Mouse (Mus musculus): ENCODE results near the gene Rnase1.
"Not testable (repeated sequence)": the region's sequence is repeated elsewhere in the genome, so short reads cannot be mapped to it uniquely, and the experiment has no call there.

Gene Rnase1

GRCm38 (mm10) chr14:51106449-51106967 lies 40.1 kb downstream of the Rnase1 start:
- no peaks in the 10 kb centered on the region for H3K27me3 ChIP-seq (ENCODE audit: insufficient read depth, low read length)
- no peaks in the 10 kb centered on the region for H3K9me3 ChIP-seq (ENCODE audit: low read length)
- H3K4me1 ChIP-seq (replicated peaks; ENCODE audit: low read depth, low read length): no peaks in the 10 kb centered on the region
- H3K36me3 ChIP-seq (ENCODE audit: insufficient read depth, low read length): no peaks in the 10 kb centered on the region
- H3K4me3 ChIP-seq (replicated peaks; ENCODE audit: low read length): no peak overlapping the region
- TF ChIP-seq POU5F1 (IDR thresholded peaks at IDR 0.05; ENCODE audit: borderline replicate concordance, low read length): no peak
- no peak for TF ChIP-seq NANOG (IDR thresholded peaks at IDR 0.05; ENCODE audit: borderline replicate concordance, low read length)
- TF ChIP-seq CTCF (conservative IDR thresholded peaks at IDR 0.05; ENCODE audit: low read length): no peak

DNA sequence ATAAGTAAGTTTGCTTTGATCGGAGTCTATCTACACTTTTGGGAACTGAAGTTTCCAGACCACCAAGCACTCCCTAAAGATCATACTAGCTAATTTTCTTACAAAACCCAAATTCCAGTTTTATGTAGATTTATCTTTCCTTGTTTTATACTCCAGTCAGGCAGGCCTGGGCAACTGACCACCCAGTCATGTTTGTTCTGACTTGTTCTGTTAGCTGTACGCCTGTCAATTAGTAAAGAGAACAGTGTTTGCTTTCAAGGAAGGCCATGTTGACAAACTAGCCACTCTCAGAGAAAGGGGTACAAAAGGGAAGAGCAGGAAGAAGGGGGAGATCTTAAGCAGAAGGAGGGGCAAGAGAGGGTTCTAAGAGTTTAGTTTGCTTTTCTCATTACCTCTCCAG lies 42.2 kb downstream of the Rnase1 start:
- Histone ChIP-seq H3K4me3 (replicated peaks; ENCODE audit: low read length) (no peak overlapping the region), H3K9me3 (ENCODE audit: low read length) (no peaks in the 10 kb centered on the region), H3K4me1 (replicated peaks; ENCODE audit: low read depth, low read length) (no peaks in the 10 kb centered on the region; the same call in 1 of the 2 replicates), H3K36me3 (ENCODE audit: insufficient read depth, low read length) (no peaks in the 10 kb centered on the region), H3K27me3 (ENCODE audit: insufficient read depth, low read length) (no peaks in the 10 kb centered on the region)
- TF ChIP-seq NANOG (IDR thresholded peaks at IDR 0.05; ENCODE audit: borderline replicate concordance, low read length) (no peak), POU5F1 (IDR thresholded peaks at IDR 0.05; ENCODE audit: borderline replicate concordance, low read length) (no peak), CTCF (conservative IDR thresholded peaks at IDR 0.05; ENCODE audit: low read length) (no peak)

- Histone ChIP-seq H3K36me3 (ENCODE audit: insufficient read depth, low read length) (no peaks in the 10 kb centered on the region), H3K27me3 (ENCODE audit: insufficient read depth, low read length) (no peaks in the 10 kb centered on the region), H3K4me3 (replicated peaks; ENCODE audit: low read length) (no peak overlapping the region), H3K9me3 (ENCODE audit: low read length) (no peaks in the 10 kb centered on the region), H3K4me1 (replicated peaks; ENCODE audit: low read depth, low read length) (no peaks in the 10 kb centered on the region; the same call in 1 of the 2 replicates)
- TF ChIP-seq CTCF (conservative IDR thresholded peaks at IDR 0.05; ENCODE audit: low read length) (peak; percentile 64), NANOG (IDR thresholded peaks at IDR 0.05; ENCODE audit: borderline replicate concordance, low read length) (no peak), POU5F1 (IDR thresholded peaks at IDR 0.05; ENCODE audit: borderline replicate concordance, low read length) (no peak)
Observed at GRCm38 (mm10) chr14:51103217-51103616, 43.4 kb downstream of the Rnase1 start.

GRCm38 (mm10) chr14:51101284-51101683 lies 45.3 kb downstream of the Rnase1 start:
- no peaks in the 10 kb centered on the region for H3K36me3 ChIP-seq (ENCODE audit: insufficient read depth, low read length)
- TF ChIP-seq NANOG (IDR thresholded peaks at IDR 0.05; ENCODE audit: borderline replicate concordance, low read length): no peak
- TF ChIP-seq POU5F1 (IDR thresholded peaks at IDR 0.05; ENCODE audit: borderline replicate concordance, low read length): no peak
- no peak for TF ChIP-seq CTCF (conservative IDR thresholded peaks at IDR 0.05; ENCODE audit: low read length)
- H3K4me3 ChIP-seq (replicated peaks; ENCODE audit: low read length): no peak overlapping the region
- H3K9me3 ChIP-seq (ENCODE audit: low read length): no peaks in the 10 kb centered on the region
- no peaks in the 10 kb centered on the region; the same call in 1 of the 2 replicates for H3K4me1 ChIP-seq (replicated peaks; ENCODE audit: low read depth, low read length)
- no peaks in the 10 kb centered on the region for H3K27me3 ChIP-seq (ENCODE audit: insufficient read depth, low read length)

DNA sequence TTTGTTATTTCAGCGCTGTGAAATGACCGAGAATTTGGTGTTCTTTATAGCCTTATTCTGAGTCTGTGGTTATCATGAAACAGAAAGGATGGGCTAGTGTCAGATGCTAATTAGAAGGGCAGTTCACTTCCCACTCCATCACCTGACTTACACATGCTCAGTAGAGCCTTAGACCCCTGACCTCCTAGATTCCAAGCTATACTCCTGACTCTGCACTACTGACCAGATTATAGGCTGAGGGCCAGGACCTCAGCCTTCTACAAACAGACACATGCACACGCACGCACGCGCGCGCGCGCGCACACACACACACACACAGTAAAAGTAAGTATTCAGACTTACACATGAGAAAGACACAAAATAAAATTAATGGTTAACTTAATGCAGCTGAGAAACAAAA lies 47.7 kb downstream of the Rnase1 start:
- TF ChIP-seq POU5F1 (IDR thresholded peaks at IDR 0.05; ENCODE audit: borderline replicate concordance, low read length): no peak
- TF ChIP-seq NANOG (IDR thresholded peaks at IDR 0.05; ENCODE audit: borderline replicate concordance, low read length): no peak
- TF ChIP-seq CTCF (conservative IDR thresholded peaks at IDR 0.05; ENCODE audit: low read length): no peak
- Histone ChIP-seq H3K27me3 (ENCODE audit: insufficient read depth, low read length) (no peaks in the 10 kb centered on the region), H3K4me1 (replicated peaks; ENCODE audit: low read depth, low read length) (no peaks in the 10 kb centered on the region; the same call in 1 of the 2 replicates), H3K4me3 (replicated peaks; ENCODE audit: low read length) (no peak overlapping the region), H3K9me3 (ENCODE audit: low read length) (no peaks in the 10 kb centered on the region), H3K36me3 (ENCODE audit: insufficient read depth, low read length) (no peaks in the 10 kb centered on the region)

- 0 out of 2 replicates have a peak, but pooled peaks have one; percentile 11 for TF ChIP-seq CTCF (conservative IDR thresholded peaks at IDR 0.05; ENCODE audit: low read length)
- H3K27me3 ChIP-seq (ENCODE audit: insufficient read depth, low read length); H3K9me3 ChIP-seq (ENCODE audit: low read length); H3K36me3 ChIP-seq (ENCODE audit: insufficient read depth, low read length); H3K4me1 ChIP-seq (replicated peaks; ENCODE audit: low read depth, low read length); H3K4me3 ChIP-seq (replicated peaks; ENCODE audit: low read length): not testable (repeated sequence)
Observed at GRCm38 (mm10) chr14:51098300-51098699, 48.3 kb downstream of the Rnase1 start.

- TF ChIP-seq POU5F1 (IDR thresholded peaks at IDR 0.05; ENCODE audit: borderline replicate concordance, low read length) (no peak), NANOG (IDR thresholded peaks at IDR 0.05; ENCODE audit: borderline replicate concordance, low read length) (no peak), CTCF (conservative IDR thresholded peaks at IDR 0.05; ENCODE audit: low read length) (no peak)
- Histone ChIP-seq H3K27me3 (ENCODE audit: insufficient read depth, low read length) (no peaks in the 10 kb centered on the region), H3K9me3 (ENCODE audit: low read length) (no peaks in the 10 kb centered on the region), H3K4me3 (replicated peaks; ENCODE audit: low read length) (no peak overlapping the region), H3K4me1 (replicated peaks; ENCODE audit: low read depth, low read length) (peaks cover 13% of the 10 kb centered on the region), H3K36me3 (ENCODE audit: insufficient read depth, low read length) (no peaks in the 10 kb centered on the region)
Observed at GRCm38 (mm10) chr14:51095736-51096524, 50.7 kb downstream of the Rnase1 start.

Measured in E14TG2a.4 (cell line).